Mouse (Mus musculus) naive thymus-derived CD4-positive, alpha-beta T cell, adult 5 months (primary cell): ENCODE data around the gene Slc25a12. TPM values are rescaled to one million over a fixed set of nuclear protein-coding genes. Genes with fewer than 3 reads are reported as not detected.

Experiments
- polyA plus RNA-seq: library from polyadenylated mRNA; unstranded; fragments of 100-300 nt; shearing (Covaris generic); gene quantifications from one replicate; pipeline ENCODE4 v1.2.1, GENCODE M21; 2017

Slc25a12 gene
- 104 TPM for polyA plus RNA-seq

DNA sequence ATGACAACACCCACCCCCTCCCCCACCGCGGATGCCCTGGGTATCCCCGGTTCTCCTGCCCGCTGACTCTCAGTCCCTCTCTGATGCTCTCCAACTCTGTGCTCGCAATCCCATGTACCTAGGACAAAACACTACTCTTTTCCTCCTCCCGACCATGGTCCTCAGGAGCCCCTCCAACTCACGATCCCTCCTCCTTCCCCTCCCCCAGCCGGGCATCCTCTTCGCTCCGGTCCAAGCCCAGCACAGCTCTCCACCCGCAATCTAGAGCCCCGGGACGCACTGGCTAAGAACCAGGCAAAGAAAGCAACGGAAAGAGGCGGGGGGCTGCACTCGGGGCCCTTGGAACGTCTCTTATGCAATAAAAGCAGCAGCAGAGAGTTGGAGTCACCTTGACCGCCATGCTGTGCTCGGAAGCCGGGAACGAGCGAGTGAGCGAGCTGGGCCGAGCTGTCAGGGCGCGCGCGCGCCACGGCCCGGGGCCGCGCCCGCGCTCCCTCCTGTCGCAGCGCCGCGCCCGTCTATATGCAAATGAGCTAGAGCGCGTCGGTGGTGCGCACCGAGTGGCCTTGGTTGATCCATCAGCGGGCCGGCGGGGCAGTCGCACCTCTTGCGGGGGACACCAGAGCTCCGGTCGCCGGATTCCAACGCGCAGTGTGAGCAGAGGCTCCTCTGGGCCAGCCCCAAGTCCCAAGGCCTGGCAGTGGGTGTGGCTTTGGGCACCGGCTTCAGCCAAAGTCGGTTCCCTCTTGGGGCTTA is at the start of gene Slc25a12:
TSS of gene Slc25a12 (minus strand) at position 625 of the 756 bp plus-strand sequence.

GRCm38 (mm10) chr2:71388951-71389763 is 21.6 kb upstream of the Slc25a12 start, which contains the start of gene Hat1:
Gene Hat1 (plus strand): TSS chr2:71388958.

Other genes with a start within 250 kb of the Slc25a12 start
- 0.15 TPM for gene Cybrd1, start 249.8 kb downstream of the Slc25a12 start, polyA plus RNA-seq
- 35.4 TPM for gene Dync1i2, start 156.0 kb downstream of the Slc25a12 start, polyA plus RNA-seq
- gene Hat1, start 21.2 kb upstream of the Slc25a12 start, polyA plus RNA-seq = 53.8 TPM
- gene Metap1d, start 85.5 kb upstream of the Slc25a12 start, polyA plus RNA-seq = 45.7 TPM
- not detected for gene Dlx1, start 160.4 kb upstream of the Slc25a12 start, polyA plus RNA-seq
- gene Dlx2, start 179.0 kb upstream of the Slc25a12 start, polyA plus RNA-seq = not detected